Mouse (Mus musculus): ENCODE measurements around the gene Pnp2.
"Not testable (repeated sequence)": the region's sequence is repeated elsewhere in the genome, so short reads cannot be mapped to it uniquely, and the experiment has no call there.

Gene Pnp2

DNA sequence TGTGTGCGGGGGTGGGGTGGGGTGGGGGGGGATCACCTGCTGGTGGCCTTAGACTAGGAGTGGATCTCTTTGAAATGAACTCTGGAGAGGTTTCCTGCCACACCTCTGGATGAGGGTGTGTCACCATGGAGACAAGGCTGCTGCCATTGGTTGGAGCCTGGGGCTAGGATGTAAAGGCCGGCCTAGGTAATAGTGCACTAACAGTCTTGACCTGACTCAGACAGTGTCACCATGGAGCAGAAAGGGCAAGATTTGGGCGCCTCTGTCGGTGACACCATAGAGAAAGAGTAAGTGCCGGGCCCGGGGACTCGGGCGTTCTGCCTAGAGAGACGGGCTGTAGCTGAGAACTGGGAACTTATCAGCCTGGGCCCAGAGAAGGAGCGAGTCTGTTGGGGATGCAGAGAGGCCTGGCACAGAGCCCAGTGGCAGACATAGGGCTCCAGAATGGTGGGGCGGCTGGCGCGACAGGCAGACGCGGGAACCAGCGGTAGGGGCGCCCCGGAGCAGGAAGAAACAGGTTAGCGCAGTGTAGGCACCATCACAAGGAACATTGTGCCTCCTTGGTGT is at the start of gene Pnp2:
TSS of gene Pnp2 (plus strand) at position 51 of the 567 bp plus-strand sequence.
- DNase-seq (ENCODE audit: extremely low spot score, low read depth, low spot score) = not testable (repeated sequence)

DNA sequence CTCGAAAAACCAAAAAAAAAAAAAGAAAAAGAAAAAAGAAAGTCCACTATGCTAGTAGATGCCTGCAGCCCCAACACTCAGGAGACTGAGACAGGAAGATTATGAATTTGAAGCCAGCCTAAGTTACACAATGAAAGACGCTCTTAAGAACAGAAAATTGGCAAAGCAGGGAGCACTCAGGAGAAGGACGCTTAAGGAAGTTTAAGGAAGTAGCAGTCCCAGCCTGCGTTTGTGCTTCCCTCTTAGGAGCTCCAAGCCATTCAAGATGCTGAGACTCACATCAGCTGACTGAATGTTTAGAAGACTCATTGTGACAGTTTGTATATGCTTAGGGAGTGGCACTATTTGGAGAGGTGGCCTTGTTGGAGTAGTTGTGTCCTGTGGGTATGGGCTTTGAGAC is 47.7 kb upstream of the Pnp2 start:
- no peak for DNase-seq (ENCODE audit: extremely low spot score, low read depth, low spot score)

DNA sequence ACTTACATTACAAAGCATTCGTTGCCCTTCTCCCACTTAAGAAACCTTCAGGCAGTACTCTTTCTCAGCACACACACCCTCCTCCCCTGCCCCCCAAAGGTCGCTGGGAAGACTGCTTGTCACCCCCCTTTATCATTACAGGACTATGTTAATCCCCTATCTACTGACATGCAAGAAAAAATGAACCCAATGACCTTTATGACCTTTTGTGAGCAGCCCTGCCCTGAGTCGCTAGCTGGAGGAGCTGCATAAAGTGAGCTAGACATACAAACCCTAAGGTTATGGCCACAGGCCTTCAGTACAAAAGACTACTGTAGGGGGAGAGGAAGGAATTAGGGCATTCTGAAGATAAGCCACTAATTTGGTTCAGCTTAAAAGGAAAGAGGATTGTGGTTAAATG is 44.4 kb upstream of the Pnp2 start:
- no peak for DNase-seq (ENCODE audit: extremely low spot score, low read depth, low spot score)

DNA sequence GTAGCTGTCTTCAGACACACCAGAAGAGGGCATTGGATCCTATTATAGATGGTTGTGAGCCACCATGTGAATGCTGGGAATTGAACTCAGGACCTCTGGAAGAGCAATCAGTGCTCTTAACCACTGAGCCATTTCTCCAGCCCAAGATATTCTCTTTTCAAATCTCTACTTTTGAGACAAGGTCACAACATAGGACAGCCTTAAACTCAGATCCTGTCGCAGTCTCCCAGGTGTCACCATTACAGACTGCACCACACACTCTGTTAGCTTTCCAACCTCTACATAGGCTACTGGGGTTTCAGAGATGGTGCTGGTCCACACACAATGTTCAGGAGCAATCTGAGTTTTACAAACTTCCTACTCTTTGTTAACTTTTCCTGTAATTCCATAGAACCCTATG is 32.4 kb upstream of the Pnp2 start:
- not testable (repeated sequence) for DNase-seq (ENCODE audit: extremely low spot score, low read depth, low spot score)

DNA sequence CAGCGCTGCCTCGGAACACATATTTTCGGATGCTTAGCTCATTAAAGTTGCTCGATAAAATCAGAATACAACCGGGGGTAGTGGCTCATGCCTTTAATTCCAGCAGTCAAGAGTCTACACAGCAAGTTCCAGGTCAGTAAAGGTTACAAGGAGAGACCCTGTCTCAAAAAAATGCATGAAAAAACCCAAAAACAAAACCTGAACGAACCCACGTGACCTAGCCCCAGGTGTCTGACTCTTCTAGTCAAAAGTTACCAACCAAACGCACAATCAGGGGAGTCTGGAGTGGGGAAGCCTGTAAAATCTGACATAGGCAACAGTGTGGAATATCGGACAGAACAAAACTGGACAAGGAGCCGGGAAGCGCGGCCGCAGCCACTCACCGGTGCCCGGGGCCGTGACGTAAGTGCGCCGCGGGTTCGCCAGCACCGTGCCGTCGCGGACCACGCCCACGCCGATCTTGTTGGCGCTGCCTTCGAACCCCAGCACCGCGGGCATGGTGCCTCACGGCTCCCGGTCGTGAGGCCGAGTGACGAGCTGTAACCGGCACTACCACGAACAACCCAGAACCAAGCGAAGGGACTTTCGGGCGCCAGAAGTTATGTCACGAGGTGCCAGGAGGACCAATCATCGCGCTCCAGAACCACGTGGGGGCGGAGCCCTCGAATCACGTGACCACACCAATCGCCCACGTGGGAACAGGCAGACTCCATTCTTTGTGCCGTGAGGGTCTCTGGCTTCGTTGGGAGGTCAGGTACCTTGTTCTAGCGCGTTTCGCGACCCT is 31.3 kb upstream of the Pnp2 start, which contains the start of the genes Osgep and Apex1:
TSS of gene Osgep (minus strand) at position 613 of the 784 bp plus-strand sequence.
TSS of gene Apex1 (plus strand) at position 688 of the 784 bp plus-strand sequence.
- peak; percentile 95 for DNase-seq (ENCODE audit: extremely low spot score, low read depth, low spot score)

DNA sequence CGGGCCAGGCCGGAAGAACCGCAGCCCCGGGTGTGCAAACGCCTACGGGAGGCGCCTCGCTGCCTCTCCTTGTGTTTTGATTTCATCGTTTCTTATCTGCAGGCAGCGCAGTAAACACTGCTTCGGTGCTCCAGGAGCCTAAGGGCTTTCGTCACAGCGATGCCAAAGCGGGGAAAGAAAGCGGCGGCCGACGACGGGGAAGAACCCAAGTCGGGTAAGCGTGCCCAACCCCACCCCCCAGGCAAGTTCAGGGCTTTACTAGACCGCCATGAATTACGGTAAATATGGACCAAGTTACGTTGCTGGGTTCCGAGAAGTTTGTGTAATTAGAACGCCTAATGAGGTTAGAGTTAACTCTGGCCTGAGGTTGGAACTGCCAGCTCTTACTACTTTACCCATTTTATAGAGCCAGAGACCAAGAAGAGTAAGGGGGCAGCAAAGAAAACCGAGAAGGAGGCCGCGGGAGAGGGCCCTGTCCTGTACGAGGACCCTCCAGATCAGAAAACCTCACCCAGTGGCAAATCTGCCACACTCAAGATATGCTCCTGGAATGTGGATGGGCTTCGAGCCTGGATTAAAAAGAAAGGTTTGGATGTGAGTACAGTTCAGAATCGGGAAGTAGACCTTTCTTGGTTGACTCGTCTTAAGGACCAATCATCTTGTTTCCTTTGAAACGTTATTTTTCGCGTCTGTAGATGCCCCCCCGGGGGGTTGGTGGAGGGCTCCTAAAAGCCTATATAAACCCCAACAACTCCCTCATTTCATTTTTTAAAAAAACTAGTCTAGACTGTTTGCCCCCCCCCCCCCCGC is 30.5 kb upstream of the Pnp2 start:
- no peak for DNase-seq (ENCODE audit: extremely low spot score, low read depth, low spot score)

DNA sequence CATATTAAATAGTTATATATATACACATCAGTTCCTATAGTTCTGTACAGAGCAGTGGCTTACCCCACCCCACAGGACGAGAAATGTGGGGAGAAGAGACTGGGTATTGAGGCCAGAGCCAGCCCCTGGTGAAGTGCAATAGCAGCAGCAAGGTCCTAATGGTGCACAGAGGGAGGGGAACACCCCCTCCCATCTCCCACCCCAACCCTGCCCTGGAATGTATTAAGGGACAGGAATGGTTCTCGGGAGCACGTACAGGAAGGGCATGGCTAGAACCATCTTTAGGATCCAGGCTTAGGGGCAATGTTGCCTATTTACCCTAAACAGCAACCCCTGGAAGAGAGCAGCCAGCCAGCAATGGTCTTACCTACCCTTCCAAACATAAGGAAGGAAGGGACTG is 28.4 kb upstream of the Pnp2 start:
- DNase-seq (ENCODE audit: extremely low spot score, low read depth, low spot score) = no peak

DNA sequence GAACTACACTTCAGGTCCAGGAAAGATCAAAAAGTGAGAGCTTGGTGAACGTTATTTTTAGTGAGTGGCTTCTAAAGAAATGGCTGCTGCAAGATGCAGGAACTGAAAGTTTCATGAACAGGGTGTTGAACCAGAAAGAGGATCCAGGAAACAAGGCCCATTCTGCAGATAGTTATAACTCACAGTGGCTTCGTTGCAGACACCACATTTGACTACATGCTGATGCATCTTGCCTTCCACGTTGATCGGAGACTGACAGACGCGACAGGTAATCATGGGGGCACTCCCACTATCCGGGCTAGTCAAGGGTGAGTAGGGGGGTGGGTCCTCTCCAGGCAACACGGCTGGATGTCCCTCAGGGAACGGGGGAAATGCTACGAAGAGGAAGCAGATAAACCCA is 25.8 kb upstream of the Pnp2 start:
- no peak for DNase-seq (ENCODE audit: extremely low spot score, low read depth, low spot score)

DNA sequence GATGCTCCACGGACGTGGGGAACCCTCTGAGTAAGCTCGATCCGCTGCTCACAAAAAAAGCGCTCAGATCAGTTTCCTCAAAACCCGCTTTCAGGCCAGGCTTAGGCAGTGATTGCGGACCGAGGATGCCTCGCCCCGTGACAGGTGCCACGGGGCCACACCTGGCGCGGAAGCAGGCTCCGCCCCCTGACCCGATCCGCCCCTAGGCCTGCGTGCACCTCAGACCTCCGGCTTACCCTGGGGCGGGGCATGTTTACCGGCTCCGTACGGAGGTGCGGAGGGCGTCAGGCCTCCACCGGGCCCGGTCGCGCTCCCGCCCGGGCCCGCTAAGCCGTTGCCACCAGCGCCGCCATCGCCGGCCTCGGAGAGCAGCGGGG is 25.4 kb upstream of the Pnp2 start:
- no peak for DNase-seq (ENCODE audit: extremely low spot score, low read depth, low spot score)

DNA sequence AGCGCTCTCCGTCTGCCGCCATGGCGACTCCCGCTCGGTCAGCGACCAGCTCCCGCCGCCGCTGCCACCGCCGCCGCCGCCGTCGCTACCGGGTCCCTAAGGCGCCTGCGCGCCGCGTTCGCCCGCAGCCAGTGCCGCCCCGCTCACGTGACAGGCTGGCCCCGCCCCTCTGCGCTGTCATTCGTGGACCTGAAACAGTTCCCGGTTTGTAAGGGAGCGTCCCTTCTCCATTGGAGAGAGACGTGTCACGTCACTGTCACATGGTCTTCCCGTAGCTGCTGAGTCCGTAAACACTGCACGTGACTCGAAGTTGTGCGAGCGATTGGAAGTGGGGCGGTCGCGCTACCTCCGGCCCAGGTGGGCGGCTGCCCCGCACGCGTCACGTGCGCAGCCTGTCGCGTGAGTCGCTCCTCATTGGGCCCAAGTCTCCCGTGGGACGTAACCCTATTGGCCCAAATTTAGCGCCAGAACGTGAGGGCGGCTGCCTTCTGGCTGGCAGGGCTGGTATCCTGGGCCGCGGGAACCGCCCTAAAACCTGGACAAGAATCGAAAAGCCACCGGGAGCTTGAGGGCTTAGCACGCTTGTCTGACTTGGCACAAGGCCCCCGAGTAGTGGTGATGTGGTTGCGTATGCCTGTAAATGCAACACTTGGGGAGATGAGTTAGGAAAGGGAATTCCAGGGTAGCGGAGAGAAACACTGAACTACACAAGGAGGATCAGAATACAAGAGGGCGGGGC is 24.9 kb upstream of the Pnp2 start, which contains the start of the genes Pip4p1 and Pnp:
TSS of gene Pip4p1 (minus strand) at position 103 of the 739 bp plus-strand sequence.
TSS of gene Pnp (plus strand) at position 329 of the 739 bp plus-strand sequence.
- DNase-seq (ENCODE audit: extremely low spot score, low read depth, low spot score) = peak; percentile 98

DNA sequence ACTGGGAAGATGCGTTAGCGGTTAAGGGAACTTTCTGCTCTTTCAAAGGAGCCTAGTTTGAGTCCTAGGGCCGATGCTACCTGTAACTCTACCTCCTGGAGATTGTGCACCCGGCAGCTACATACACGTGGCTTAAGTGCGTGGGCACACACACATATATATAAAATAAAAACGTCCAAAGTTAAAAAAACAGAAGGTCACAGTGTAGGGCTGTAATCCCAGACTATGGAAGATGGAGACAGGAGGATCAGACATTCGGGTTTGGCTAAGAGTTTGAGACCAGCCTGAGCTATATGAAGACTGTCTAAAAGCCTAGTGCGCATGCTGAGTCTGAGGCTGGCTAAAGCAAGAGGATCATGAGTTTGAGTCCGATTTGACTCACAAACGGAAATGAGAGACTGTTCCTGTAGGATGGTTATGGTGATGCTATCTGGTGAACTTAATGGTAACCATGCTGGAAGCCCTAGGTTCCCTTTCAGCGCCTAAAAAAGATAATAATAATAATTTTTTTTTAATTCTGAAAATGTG is 24.2 kb upstream of the Pnp2 start:
- no peak for DNase-seq (ENCODE audit: extremely low spot score, low read depth, low spot score)

DNA sequence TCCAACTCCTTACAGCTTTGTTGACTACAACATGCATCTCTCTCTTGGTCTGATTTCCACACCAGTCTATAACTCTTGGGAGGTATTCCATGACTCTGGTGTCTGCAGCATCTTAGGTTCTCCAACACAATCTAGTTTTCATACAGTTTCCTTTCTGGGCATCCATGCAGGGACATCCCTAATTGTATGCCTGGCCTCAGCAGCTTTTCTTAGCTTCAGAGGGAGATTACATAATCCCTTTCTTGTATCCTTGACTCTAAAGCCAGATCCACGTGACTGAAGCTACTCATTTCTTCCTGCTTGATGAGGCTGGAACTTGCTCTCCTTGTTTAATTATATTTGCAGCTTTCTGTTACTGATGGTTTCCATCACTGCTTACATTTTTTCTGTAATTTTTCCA is 19.1 kb upstream of the Pnp2 start:
- DNase-seq (ENCODE audit: extremely low spot score, low read depth, low spot score) = no peak

DNA sequence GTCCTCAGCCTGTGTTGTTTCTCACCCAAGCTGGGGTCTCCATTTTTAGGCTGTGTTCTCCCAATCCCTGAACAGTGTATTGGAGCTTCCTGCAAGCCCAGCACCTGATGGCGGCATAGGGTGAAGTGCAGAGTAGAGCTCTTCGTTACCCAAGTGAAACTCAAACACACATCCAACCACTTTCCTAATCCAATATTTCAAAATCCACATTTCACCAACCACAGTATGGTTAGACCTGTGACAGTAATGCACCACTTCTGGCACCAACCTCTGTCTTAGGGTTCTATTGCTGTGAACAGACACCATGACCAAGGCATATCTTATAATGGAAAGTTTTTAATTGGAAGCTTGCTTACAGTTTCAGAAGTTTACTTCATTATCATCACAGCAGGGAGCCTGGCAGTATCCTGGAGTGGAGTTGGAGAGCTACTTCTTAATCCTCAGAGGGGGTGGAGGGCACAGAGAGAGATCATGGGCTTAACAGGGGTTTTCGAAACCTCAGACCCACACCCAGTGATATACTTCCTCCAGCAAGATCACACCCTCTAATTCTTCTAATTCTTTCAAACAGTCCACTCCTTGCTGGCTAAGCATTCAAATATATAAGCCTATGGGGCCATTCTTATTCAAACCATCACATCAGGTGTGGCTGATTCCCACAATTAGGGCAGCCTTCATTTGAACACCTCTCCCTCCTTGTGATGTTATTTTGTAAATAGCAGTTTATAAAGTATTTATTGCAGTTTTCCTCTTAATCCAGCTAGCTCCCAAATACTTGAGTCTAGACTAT is 17.5 kb upstream of the Pnp2 start:
- DNase-seq (ENCODE audit: extremely low spot score, low read depth, low spot score) = no peak

DNA sequence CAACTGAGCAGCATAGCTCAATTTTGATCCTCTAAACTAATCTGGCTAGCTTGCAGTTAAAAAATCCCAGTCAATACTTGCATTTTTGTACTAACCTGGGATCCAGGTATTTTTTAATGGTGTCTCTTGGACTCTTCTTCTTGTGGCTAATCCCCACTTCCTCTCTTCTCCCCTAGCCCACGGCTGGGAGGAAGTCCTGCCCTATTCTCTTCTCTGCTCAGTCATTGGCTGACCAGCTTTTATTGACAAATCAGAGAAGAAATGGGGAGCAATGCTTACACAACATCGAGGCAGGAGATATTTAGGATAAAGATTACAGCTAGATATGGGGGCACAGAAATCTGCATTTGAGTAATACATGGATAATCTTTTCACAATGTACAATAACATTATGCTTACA is 16.9 kb upstream of the Pnp2 start:
- no peak for DNase-seq (ENCODE audit: extremely low spot score, low read depth, low spot score)

DNA sequence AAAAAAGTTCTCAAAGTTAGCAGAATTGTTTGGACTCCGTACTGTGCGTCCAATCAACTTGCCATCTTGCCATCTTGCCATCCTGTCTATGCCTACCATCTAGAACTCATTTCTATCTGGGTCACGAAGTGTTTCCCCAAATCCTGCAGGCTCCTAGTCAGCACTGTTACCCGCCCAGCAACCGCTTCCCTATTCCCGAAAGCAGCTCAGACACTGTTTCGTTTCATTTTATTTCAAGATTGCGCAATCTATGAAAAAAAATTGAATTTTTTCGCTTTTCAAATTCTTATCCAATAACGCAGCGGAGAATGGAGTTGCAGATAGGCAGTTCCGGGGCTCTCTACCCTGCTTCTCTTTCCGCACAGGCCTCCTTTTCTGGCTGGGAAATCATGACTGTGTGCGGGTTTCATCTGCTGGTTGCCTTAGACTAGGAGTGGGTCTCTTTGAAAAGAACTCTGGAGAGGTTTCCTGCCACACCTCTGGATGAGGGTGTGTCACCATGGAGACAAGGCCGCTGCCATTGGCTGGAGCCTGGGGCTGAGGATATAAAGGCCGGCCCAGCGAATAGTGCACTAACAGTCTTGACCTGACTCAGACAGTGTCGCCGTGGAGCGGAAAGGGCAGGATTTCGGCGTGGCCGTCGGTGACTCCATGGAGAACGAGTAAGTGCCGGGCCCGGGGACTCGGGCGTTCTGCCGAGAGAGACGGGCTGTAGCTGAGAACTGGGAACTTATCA is 11.7 kb upstream of the Pnp2 start, which contains the start of gene Gm49342:
TSS of gene Gm49342 (plus strand) at position 586 of the 736 bp plus-strand sequence.
- peak; percentile 64 for DNase-seq (ENCODE audit: extremely low spot score, low read depth, low spot score)

DNA sequence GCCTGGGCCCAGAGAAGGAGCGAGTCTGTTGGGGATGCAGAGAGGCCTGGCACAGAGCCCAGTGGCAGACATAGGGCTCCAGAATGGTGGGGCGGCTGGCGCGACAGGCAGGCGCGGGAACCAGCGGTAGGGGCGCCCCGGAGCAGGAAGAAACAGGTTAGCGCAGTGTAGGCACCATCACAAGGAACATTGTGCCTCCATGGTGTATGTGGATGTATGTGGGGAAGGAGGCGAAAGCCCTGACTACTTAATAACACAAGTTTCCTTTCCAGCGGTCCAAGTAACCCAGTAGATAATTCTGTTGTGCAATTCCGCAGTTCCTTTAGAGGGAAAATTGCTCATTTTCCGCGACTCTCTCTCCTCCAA is 11.1 kb upstream of the Pnp2 start:
- not testable (repeated sequence) for DNase-seq (ENCODE audit: extremely low spot score, low read depth, low spot score)

DNA sequence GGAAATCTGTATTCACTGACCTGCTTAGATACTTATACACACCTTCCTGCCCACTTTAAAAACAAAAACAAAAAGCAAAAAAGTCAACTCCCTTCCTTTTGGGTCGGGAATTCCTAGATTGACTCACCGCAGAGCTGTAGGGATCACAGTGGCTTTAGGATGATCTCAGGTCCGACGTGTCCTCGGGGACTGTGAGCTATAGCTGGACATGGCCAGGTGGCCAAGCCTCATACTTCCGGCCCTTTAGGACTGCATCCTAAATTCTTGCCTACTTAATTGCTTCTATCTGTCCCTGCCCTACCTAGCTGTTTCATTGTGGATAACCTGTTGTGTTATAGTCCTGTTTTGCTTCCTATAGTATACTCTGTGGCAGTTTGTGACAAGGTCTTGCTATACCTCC is 10.7 kb upstream of the Pnp2 start:
- DNase-seq (ENCODE audit: extremely low spot score, low read depth, low spot score) = not testable (repeated sequence)

DNA sequence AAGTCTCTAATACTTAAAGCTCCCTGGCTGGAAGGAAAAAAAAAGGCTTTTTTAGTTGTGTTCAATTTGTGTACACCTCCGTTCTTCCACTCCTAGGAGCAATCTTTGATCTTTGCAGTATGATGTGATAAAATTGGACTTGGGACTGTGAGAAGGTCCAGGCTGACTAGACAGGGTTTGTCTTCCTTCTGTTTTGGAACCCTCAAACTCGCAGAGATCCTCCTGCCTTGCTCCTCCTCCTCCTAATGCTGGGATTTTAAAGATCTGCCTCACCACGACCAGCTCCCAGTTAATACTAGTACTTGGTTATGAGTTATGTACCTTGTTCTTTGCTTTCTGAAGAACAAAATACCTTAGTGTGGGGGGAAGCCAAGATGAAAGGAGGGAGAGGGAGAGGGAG is 10.3 kb upstream of the Pnp2 start:
- DNase-seq (ENCODE audit: extremely low spot score, low read depth, low spot score) = not testable (repeated sequence)

DNA sequence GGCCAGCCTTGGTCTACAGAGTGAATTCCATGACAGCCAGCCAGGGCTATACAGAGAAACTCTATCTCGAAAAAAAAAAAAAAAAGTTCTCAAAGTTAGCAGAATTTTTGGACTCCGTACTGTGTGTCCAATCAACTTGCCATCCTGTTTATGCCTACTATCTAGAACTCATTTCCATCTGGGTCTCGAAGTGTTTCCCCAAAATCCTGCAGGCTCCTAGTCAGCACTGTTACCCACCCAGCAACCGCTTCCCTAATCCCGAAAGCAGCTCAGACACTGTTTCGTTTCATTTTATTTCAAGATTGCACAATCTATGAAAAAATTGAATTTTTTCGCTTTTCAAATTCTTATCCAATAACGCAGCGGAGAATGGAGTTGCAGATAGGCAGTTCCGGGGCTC is 305 bp upstream of the Pnp2 start:
- no peak for DNase-seq (ENCODE audit: extremely low spot score, low read depth, low spot score)

Data from hindlimb bud, embryonic 11.5 days (tissue).